Mouse (Mus musculus) heart, postnatal 0 days (tissue): ENCODE data around the gene Eci3.

Source experiments
- CTCF ChIP-seq: IDR thresholded peaks from 2 replicates; pipeline ENCODE4 v1.5.1; 2016; ENCODE audit warnings: antibody characterized with exemption, control low read depth, low read depth
- EP300 ChIP-seq: IDR thresholded peaks from 2 replicates; pipeline ENCODE4 v1.6.1; 2016; ENCODE audit warnings: antibody characterized with exemption, low read depth

GRCm38 (mm10) chr13:34924210-34924609 is 39.4 kb downstream of the Eci3 start, which contains the start of the genes Fam217a and 4933417A18Rik:
- no peak for TF ChIP-seq CTCF
- TF ChIP-seq EP300: no peak
